Mouse (Mus musculus): ENCODE measurements around the gene Ttc39a. TPM values are rescaled to one million over a fixed set of nuclear protein-coding genes. Genes with fewer than 3 reads are reported as not detected.

Gene Ttc39a
- polyA plus RNA-seq, 1 experiment from 2014 or later = 1.6 TPM

DNA sequence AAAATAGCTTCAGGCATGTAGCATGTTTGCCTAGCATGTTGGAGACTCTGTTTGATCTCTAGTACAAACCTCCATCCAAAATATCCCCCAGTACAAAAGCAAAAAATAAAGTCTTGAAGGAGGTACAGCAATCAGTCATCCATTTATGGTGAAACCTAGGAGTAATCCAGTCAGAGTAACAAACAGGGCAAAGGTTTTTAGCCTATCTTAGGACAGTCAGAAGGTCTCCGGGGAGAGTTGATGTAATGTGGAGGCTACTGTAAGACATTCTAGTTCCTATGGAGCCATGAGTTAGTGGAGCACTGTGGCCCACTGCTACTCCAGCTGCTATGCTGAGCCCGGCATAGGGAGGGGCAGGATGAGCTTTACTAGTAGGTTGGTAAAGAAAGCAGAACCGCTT lies 66.1 kb downstream of the Ttc39a start:
- Histone ChIP-seq H3K9ac (replicated peaks) (no peak overlapping the region), H3K4me3 (no peak overlapping the region), H3K4me1 (peaks cover 9% of the 10 kb centered on the region), H3K36me3 (peaks cover 6% of the 10 kb centered on the region), H3K27me3 (no peaks in the 10 kb centered on the region), H3K27ac (replicated peaks) (no peak overlapping the region), H3K4me2 (replicated peaks) (no peak overlapping the region), H3K9me3 (no peaks in the 10 kb centered on the region)
- WGBS = 87% methylated on average over 3 of the region's 3 CpGs
- ATAC-seq (ENCODE audit: low FRiP score, low read depth) = no peak

DNA sequence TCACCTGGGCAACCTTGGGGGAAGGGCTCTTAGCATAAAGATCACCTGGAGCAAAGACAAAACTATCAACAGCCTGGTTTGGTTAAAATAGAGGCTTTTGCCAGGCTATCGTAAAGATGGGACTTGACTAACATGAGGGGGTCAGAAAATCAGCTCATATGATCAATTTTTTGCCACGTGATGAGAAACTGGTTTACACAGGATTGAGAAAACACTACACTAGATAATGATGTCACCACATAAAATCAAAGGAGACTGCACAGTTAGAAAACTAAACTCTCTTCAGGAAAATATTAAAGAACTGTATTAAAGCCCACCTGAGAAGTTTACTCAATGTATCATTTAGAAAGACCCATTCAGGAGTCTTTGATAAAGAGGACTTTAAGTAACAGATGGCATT lies 68.7 kb downstream of the Ttc39a start:
- Histone ChIP-seq H3K4me2 (replicated peaks) (peak overlapping the region; percentile 61), H3K4me3 (peak overlapping the region; percentile 92), H3K9ac (replicated peaks) (peak overlapping the region; percentile 96), H3K36me3 (peaks cover 6% of the 10 kb centered on the region), H3K9me3 (no peaks in the 10 kb centered on the region), H3K27me3 (no peaks in the 10 kb centered on the region), H3K4me1 (peaks cover 9% of the 10 kb centered on the region), H3K27ac (replicated peaks) (no peak overlapping the region)
- ATAC-seq (ENCODE audit: low FRiP score, low read depth) = no peak
- WGBS = 65% methylated on average over 2 of the region's 2 CpGs

DNA sequence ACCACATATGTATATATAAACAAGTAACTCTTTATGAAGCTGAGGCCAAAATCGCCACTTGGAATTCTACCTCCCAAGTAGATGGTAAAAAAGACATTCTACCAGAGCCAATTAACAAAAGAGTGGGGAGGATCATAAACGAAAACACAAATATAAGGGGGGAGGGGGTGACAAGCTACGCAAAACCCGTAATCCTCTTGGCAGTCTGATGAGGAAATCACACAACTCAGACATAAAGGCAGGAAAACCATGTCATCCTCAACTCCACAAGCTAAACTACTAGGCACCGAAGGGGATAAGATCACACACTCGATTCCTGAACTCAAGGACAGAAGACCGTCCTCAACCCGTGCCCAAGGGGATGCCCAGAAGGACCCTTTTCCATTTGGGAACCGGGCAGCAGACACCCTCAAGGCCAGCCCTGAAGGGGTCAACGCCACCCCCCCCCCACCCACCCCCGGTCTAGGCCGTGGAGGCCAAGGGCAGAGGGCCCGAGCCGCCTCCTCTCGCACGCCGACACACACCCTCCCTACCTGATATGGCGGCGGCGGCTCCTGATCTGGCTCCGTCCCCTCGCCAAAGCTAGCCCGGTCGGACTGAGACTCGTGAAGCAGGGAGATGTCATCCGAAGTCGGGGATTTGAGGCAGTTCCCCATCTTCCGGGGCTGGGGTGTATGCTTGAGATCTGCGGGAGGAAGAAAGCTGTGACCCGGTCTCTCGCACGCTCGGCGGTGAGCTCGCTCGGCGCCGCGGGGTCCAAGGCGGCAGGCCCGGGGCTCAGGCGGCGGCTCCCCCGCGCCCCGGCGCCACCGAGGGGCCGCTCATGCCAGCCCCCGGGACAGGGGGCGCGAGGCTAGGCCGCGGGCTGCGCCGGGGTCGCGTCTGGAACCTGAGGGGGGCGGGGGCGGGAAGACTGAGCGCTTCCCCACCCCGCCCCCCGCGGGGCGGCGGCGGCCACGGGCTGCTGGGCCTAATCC lies 69.4 kb downstream of the Ttc39a start:
- H3K4me1 ChIP-seq = peaks cover 9% of the 10 kb centered on the region
- peak; percentile 81 for ATAC-seq (ENCODE audit: low FRiP score, low read depth)
- H3K9me3 ChIP-seq = no peaks in the 10 kb centered on the region
- H3K9ac ChIP-seq (replicated peaks) = peak overlapping the region; percentile 96
- H3K27ac ChIP-seq (replicated peaks) = peak overlapping the region; percentile 95
- peak overlapping the region; percentile 92 for H3K4me3 ChIP-seq
- no peaks in the 10 kb centered on the region for H3K27me3 ChIP-seq
- under 1% methylated on average over 51 of the region's 68 CpGs for WGBS
- peaks cover 6% of the 10 kb centered on the region for H3K36me3 ChIP-seq
- H3K4me2 ChIP-seq (replicated peaks) = peak overlapping the region; percentile 61

DNA sequence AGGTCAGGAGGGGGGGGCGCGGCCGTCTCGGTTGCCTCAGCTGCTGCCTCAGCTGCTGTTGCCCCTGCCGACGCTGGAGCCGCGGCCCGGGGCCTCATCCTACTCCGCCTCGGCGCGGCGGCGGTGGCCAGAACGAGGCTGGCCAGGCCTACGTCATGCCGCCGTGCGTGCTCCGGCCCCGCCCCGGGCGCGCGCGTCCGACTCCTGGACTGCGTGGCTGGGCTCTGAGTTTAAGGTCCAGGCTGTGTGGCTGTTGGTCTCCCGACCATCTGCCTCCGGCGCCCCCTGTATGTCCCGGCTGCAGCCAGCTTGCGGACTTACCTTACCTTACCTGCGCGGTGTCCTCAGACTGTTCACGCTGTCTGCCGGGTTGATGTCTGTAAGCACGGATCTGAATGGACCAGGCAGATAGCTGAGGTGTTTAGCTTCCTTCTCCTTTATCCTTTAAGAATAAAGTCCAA lies 70.2 kb downstream of the Ttc39a start:
- no peaks in the 10 kb centered on the region for H3K9me3 ChIP-seq
- no peaks in the 10 kb centered on the region for H3K27me3 ChIP-seq
- peak overlapping the region; percentile 92 for H3K4me3 ChIP-seq
- H3K9ac ChIP-seq (replicated peaks) = peak overlapping the region; percentile 96
- peak overlapping the region; percentile 61 for H3K4me2 ChIP-seq (replicated peaks)
- H3K36me3 ChIP-seq = peaks cover 6% of the 10 kb centered on the region
- H3K27ac ChIP-seq (replicated peaks) = peak overlapping the region; percentile 95
- peaks cover 9% of the 10 kb centered on the region for H3K4me1 ChIP-seq
- 1% methylated on average over 29 of the region's 39 CpGs for WGBS
- peak; percentile 99 for ATAC-seq (ENCODE audit: low FRiP score, low read depth)

DNA sequence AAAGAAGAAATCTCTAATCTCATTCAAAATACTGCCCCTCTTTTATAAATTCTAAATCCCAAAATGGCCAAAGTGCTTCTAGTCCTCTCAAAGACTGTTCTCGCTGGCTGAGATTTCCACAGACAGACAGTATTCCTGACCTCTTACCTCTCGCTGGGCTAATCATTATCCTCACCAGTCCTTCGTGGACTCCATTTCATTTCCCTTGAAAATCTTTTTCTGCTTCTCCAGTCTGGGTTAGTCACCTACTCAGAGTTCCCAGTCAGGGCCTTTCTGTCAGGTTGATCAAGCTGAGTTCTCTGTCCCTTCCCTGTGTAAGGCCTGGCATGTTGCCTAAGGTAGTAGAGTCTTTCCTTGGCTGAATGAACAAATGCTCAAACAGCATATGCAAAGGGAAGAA lies 71.0 kb downstream of the Ttc39a start:
- no peaks in the 10 kb centered on the region for H3K27me3 ChIP-seq
- no peaks in the 10 kb centered on the region for H3K9me3 ChIP-seq
- H3K27ac ChIP-seq (replicated peaks) = no peak overlapping the region
- WGBS = 88% methylated on average over 3 of the region's 3 CpGs
- H3K4me3 ChIP-seq = no peak overlapping the region
- H3K4me2 ChIP-seq (replicated peaks) = no peak overlapping the region
- H3K36me3 ChIP-seq = peaks cover 4% of the 10 kb centered on the region
- no peak overlapping the region for H3K9ac ChIP-seq (replicated peaks)
- peaks cover 9% of the 10 kb centered on the region for H3K4me1 ChIP-seq
- no peak for ATAC-seq (ENCODE audit: low FRiP score, low read depth)

DNA sequence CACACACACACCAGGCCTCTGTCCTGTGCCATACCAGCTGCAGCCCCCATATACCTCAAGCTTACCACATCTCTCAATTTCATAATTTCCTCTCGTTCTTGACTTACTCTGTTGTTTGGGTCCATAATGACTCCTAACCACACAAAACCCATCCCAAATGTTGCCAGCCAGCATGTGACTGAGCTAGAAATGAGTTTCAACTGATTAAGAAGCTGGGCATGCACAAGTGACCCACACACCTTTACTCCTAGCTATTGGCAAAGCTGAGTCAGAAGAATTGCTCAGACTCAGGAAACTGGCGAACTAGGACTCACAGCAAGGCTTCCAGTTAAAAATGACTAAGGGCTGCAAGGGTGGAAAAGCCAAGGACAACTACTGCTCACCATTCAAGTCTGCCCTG lies 75.0 kb downstream of the Ttc39a start:
- H3K4me1 ChIP-seq = no peaks in the 10 kb centered on the region
- H3K27me3 ChIP-seq = no peaks in the 10 kb centered on the region
- H3K36me3 ChIP-seq = no peaks in the 10 kb centered on the region
- 84% methylated on average over 2 of the region's 2 CpGs for WGBS
- no peak for ATAC-seq (ENCODE audit: low FRiP score, low read depth)
- H3K4me3 ChIP-seq = no peak overlapping the region
- H3K9ac ChIP-seq (replicated peaks) = no peak overlapping the region
- H3K27ac ChIP-seq (replicated peaks) = no peak overlapping the region
- no peak overlapping the region for H3K4me2 ChIP-seq (replicated peaks)
- H3K9me3 ChIP-seq = no peaks in the 10 kb centered on the region

DNA sequence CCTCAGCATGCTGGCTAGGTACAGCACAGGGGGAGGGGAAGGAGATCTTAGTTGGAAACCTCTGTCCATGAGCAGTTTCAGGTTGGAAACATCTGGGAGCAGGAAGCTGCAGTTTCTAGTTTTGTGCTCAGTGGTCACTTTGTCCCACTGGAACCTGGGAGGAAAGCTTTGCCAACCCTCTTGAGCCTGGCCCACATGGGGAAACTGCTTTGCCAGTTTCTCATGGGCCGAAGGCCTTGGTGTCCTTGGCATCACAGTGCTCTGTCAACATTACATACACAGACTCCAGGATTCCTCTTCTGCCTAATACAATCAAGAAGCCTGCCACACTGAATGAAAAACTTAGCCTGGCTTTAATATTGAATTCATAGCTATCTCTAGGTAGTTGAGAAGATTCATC lies 76.3 kb downstream of the Ttc39a start:
- H3K27ac ChIP-seq (replicated peaks) = no peak overlapping the region
- WGBS = 93% methylated on average over 1 of the region's 1 CpGs
- no peaks in the 10 kb centered on the region for H3K36me3 ChIP-seq
- no peak for ATAC-seq (ENCODE audit: low FRiP score, low read depth)
- H3K4me1 ChIP-seq = no peaks in the 10 kb centered on the region
- no peak overlapping the region for H3K4me2 ChIP-seq (replicated peaks)
- H3K9me3 ChIP-seq = no peaks in the 10 kb centered on the region
- H3K4me3 ChIP-seq = no peak overlapping the region
- no peak overlapping the region for H3K9ac ChIP-seq (replicated peaks)
- no peaks in the 10 kb centered on the region for H3K27me3 ChIP-seq

DNA sequence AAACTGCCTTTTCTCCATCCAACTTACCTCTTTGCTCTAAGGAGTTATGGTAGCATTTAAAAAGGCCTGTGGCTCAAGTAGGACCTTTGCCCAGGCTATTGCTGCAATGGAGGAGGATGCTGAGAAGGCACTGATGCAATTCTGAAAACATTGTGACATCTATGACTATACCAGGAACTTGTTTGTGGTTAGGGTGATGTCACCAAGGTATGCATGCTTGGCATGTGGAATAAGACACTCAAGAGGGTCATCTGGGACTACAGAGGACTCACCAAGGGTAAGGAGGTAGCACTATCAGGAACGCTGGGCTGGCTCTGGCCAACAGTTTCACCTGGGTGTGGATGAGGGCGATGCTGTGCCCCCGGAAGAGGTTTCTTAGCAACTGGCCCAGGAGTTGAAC lies 78.2 kb downstream of the Ttc39a start, which contains the start of gene Rnf11:
Rnf11 (minus strand) TSS at position 108 of the 400 bp plus-strand sequence.
- Histone ChIP-seq H3K4me1 (no peaks in the 10 kb centered on the region), H3K9me3 (no peaks in the 10 kb centered on the region), H3K27me3 (no peaks in the 10 kb centered on the region), H3K4me3 (no peak within 1 kb of the TSS), H3K4me2 (replicated peaks) (no peak within 1 kb of the TSS), H3K9ac (replicated peaks) (no peak within 1 kb of the TSS), H3K27ac (replicated peaks) (no peak within 1 kb of the TSS), H3K36me3 (no peaks in the 10 kb centered on the region)
- no peak for ATAC-seq (ENCODE audit: low FRiP score, low read depth)
- WGBS = 88% methylated on average over 3 of the region's 3 CpGs

DNA sequence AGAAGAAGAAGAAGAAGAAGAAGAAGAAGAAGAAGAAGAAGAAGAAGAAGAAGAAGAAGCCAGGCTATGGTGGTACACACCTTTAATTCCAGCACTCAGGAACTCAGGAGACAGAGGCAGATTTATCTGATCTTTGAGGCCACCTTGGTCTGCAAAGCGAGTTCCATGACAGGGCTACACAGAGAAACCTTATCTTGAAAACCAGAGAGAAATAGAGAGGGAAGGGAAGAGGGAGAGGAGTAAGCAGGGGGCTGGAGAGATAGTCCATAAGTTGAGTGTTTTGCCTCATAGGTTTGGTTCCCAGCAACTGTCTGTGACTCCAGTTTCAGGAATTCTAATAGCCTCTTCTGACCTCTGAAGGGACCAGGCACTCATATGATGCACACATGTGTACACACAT lies 82.4 kb downstream of the Ttc39a start:
- no peak overlapping the region for H3K27ac ChIP-seq (replicated peaks)
- ATAC-seq (ENCODE audit: low FRiP score, low read depth) = no peak
- no peak overlapping the region for H3K4me3 ChIP-seq
- no peaks in the 10 kb centered on the region for H3K36me3 ChIP-seq
- H3K9ac ChIP-seq (replicated peaks) = no peak overlapping the region
- H3K27me3 ChIP-seq = no peaks in the 10 kb centered on the region
- H3K9me3 ChIP-seq = no peaks in the 10 kb centered on the region
- no peak overlapping the region for H3K4me2 ChIP-seq (replicated peaks)
- 81% methylated on average over 1 of the region's 1 CpGs for WGBS
- H3K4me1 ChIP-seq = no peaks in the 10 kb centered on the region

DNA sequence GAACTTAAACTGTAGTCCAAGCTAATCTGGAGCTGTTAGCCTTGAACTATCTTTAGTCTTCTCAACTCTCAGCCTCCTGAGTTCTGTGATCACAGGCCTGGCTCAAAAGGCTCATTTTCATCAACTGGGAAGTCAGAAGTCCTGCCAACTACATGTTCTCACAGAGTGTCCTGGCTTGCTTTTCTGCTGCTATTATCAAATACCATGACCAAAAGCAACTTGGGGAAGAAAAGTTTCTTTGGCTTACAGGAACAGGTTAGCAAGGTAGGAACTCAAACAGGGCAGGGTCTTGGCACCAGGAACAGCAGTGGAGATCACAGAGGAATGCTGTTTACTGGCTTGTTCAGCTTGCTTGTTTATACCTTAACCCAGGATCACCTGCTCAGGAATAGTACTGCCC lies 87.2 kb downstream of the Ttc39a start:
- Histone ChIP-seq H3K27ac (replicated peaks) (no peak overlapping the region), H3K9me3 (no peaks in the 10 kb centered on the region), H3K36me3 (no peaks in the 10 kb centered on the region), H3K27me3 (no peaks in the 10 kb centered on the region), H3K4me3 (no peak overlapping the region), H3K9ac (replicated peaks) (no peak overlapping the region), H3K4me2 (replicated peaks) (no peak overlapping the region), H3K4me1 (no peaks in the 10 kb centered on the region)
- no peak for ATAC-seq (ENCODE audit: low FRiP score, low read depth)

Measured in midbrain, embryonic 12.5 days (tissue).